Mouse (Mus musculus) cerebellum, postnatal 4 days (tissue): ENCODE results near the gene Yju2.

ENCODE experiments used
- DNase-seq, 2 experiments: peaks; one replicate each; pipeline ENCODE4 v3.0.0; 2022; ENCODE audit warnings: low spot score in 2 of 2, mixed read lengths in 1 of 2

The Yju2 gene

GRCm38 (mm10) chr17:55959946-55960740 lies 1.2 kb downstream of the Yju2 start:
- DNase-seq = peak in 1 of 2 experiments; percentile 16

DNA sequence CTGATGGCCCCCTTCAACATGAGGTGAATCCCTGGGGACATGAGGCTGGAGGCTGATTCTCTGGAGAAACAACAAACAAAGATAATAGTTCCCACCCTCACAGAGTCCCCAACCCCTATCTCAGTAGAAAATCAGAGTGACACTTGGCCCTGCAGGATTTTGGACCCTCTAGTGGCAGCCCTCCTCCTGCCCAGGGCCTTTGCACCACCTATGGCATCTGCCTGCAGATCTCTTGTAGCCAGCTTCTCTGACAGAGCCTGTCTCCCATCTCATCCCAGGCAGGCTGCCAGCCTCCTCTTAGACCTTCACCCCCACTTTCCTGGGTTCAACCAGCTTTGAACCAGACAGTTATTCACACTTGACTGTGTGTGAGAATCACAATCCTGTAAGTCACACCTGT lies 1.9 kb downstream of the Yju2 start:
- peak in 1 of 2 experiments; percentile 15 for DNase-seq

DNA sequence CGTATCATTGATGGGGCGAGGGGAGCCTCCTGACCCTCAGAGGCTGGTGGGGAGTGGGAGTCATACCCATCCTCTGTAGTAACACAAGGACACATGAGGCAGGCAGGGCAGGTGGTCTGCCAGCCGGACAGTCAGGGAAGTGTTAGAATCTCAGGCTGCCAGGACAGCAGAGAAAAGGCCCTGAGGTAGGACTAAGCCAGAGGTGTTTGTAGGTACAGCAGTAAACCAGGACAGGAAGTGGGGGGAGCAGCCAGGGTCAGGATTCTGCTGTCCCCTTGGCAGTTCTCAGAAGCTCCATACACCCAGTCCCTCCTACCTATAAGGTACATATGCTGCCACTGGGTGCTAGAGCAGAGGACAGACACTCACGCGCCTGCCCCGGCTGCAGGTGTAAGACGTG lies 2.7 kb downstream of the Yju2 start:
- DNase-seq = peak in 1 of 2 experiments; percentile 18

DNA sequence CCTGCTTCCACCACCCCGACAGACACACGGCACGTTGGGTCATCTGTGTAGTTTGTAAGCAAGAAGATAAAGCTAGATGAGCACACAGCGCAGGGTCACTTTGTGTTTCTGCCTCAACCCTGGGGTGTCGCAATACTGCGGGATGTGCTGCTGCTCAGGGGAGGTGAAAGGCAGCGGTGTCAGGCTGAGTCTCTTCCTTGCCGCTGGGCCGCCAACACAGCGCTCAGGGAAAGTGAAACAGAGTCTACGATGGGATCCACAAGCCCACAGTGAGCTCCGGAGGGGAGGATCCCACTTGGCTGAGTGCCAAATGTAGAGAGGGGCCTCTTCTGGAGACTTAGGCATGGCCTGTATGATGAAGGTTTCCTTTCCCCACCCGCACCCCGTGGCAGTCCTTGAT lies 4.3 kb downstream of the Yju2 start:
- DNase-seq = peak in 1 of 2 experiments; percentile 18

DNA sequence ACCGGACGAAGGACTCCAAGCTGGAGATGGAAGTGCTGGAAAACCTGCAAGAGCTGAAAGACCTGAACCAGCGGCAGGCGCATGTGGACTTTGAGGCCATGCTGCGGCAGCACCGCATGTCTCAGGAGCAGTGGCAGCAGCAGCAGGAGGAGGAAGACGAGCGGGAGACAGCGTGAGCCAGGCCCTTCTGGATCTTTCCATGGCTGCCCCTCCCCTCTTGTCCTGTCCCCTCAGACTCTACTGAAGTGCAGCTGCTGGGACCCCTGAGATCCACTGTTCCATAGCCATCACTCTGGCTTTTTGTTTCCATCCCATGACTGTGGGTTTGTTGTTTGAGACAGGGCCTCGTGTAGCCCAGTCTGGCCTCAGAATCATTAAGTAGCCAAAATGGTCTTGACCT lies 5.6 kb downstream of the Yju2 start:
- peak in 1 of 2 experiments; percentile 13 for DNase-seq

GRCm38 (mm10) chr17:55964996-55965395 lies 6.1 kb downstream of the Yju2 start:
- peak in 1 of 2 experiments; percentile 15 for DNase-seq

- no peak for DNase-seq
Observed at GRCm38 (mm10) chr17:55967186-55967585, 8.3 kb downstream of the Yju2 start.

- DNase-seq = no peak
Observed at GRCm38 (mm10) chr17:55968210-55968609, 9.3 kb downstream of the Yju2 start.

DNA sequence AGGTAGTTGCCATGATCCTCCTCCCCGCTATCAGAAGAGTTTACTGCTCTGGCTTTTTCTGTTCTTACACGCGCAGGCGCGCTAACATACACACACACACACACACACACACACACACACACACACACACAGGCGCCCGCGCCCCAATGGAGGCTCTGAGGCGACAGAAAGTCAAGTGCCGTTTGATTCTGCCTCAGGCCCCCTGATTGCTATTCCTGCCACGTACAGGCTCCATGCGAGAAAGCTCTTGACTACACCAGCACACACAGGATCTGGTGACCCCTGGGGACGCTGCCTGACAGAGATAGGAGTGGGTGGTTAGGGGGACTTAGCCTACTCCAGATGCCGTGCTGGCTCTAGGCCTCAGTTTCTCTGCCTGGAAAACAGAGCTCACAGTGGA lies 10.7 kb downstream of the Yju2 start:
- DNase-seq = peak; percentile 62 to 81

GRCm38 (mm10) chr17:55969966-55970891 lies 11.3 kb downstream of the Yju2 start, which contains the start of gene Shd:
Gene Shd (plus strand): TSS chr17:55970467.
- DNase-seq = peak; percentile 48 to 74

DNA sequence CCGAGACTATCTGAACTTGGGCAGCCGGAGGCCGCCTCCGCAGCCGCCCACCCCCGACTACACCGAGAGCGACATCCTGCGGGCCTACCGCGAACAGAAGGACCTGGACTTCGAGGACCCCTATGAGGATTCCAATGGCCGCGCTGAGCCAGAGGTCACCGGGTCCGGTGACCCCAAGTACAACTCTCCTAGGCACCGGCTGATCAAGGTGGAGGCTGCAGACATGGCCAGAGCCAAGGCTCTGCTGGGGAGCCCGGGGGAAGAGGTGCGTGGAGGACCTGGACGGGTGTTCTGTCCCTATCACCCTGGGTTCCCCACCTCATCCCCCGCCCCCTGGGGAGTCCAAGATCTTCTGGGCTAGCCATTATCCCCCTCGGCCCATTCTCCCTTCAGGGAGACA lies 12.6 kb downstream of the Yju2 start:
- DNase-seq = no peak

GRCm38 (mm10) chr17:55976255-55976862 lies 17.5 kb downstream of the Yju2 start:
- peak; percentile 70 to 85 for DNase-seq

- DNase-seq = no peak
Observed at GRCm38 (mm10) chr17:55977301-55977700, 18.4 kb downstream of the Yju2 start.

GRCm38 (mm10) chr17:55986030-55986961 lies 27.4 kb downstream of the Yju2 start, which contains the start of gene Fsd1:
Gene Fsd1 (plus strand): TSS chr17:55986509.
- peak; percentile 67 to 79 for DNase-seq

GRCm38 (mm10) chr17:55990278-55990898 lies 31.5 kb downstream of the Yju2 start:
- DNase-seq = no peak

- DNase-seq = no peak
Observed at GRCm38 (mm10) chr17:55996007-55996406, 37.1 kb downstream of the Yju2 start.

DNA sequence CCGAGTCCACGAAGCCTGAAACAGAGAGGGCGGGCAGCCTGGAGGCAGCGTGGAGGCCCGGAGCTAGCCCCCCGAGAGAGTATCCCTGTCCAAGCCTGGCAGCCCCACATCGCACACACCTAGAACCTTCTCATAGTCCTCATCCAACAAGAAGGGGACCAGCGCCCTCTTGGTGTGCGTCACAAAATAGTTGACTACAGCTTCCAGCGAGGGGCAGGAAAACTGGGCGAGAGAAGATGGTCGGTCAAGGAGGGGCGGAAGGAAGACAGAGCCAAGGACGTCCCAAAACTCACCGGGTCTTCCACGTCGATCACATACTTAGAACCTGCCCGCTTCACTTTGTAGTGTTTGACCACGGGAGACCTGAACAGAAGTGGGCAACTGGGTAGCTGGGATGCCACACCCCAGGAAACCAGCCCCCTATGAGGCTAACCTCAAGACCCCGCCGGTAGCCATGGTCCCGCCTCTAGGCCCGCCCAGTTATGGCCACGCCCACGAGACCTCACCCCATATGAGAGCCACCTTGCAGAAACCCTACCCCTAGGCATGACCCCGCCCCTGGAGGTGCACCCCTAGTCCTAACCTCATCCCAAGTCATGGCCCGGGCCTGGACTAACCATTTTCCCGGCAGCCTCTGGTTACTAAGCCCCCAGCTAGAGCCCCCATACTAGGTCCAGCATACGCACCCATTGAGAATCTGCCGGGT lies 41.0 kb downstream of the Yju2 start:
- no peak for DNase-seq

GRCm38 (mm10) chr17:56003000-56003399 lies 44.1 kb downstream of the Yju2 start:
- DNase-seq = no peak

- no peak for DNase-seq
Observed at GRCm38 (mm10) chr17:56005415-56006061, 46.6 kb downstream of the Yju2 start, which contains the start of the genes Stap2 and Mpnd. Gene Stap2 (minus strand): TSS chr17:56005584. Gene Mpnd (plus strand): TSS chr17:56005711.
